Mouse (Mus musculus): Measurements from ENCODE around the gene Slc39a11.

DNA sequence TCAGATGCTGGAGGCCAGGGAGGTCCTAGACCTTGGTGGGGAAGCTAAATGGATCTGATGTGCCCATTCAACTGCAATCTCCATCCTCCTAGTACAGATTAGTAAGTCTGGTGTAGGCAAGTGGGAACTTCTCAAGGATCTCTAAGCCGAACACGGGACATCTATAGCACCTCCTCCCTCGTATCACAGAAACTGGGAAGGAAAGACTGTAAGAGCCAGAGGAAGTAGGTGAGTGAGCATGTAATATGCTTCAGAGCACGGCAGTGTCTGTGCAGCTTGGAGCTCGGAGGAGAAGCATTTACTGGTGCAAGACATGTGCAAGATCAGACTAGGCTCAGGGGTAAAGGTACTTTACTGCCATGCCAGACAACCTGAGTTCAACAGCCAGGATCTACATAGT is 19.0 kb upstream of the Slc39a11 start:
- TF ChIP-seq CTCF (IDR thresholded peaks at IDR 0.05; ENCODE audit: control insufficient read depth, insufficient read depth, low read length) (no peak), POLR2A (IDR thresholded peaks at IDR 0.05; ENCODE audit: borderline replicate concordance, control insufficient read depth, low read depth, low read length) (no peak)
